In the genomic region with DNA sequence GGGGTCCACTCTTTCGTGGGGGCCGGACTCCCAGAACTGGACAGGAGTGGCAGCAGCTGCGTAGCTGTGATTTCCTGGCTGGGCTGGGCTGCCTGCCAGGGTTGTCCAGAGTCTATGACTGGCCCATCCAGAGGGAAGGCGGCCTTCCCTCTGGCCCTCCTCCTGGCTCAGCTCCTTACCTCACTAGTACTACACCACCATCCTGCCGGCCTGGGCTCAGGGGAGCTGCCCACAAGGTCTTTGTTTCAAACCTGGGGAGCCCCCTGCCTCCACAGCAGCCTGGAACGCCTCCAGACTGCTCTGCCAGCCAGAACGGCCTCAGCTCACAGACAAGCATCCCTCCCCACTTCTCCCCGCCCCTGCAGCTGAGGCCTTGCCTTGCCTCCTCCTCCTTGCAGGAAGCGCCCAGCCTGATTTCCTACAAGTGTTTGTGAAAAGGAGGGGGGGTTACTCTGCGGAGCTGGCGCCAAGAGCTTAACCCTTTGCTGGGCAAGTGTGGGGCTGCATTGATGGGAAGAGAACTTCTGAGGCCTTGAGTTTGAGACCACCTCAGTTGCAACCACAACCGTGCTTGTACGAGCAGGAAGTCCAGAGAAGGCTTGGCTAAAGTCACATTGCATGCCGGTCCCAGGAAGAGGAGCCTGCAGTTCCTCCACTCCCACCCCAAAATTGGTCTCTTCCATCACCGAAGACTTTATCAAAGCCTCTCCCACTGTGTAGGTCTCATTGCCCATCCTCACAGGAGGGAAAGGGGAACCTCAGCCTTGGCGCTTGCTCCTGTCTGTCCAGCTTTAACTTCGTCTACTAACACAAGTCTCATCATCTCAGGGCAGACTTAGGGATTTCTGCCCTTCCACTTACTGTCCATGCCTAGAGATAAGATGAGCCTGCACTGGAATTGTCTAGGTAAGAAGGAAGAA, we compare ENCODE assay signal across 8 mouse cellular contexts. TPM values are rescaled to one million over a fixed set of nuclear protein-coding genes. Genes with fewer than 3 reads are reported as not detected.
DNase-seq lines count a peak whose midpoint lies in the region; ATAC-seq and TF ChIP-seq lines count a peak whose summit lies in the region.

A gene (minus strand): TSS at position 315 of the 920 bp plus-strand sequence.

- DNase-seq in CH12.LX (ENCODE audit: extremely low read depth), result peak; percentile 85
- DNase-seq in cerebellum, postnatal 10 days, result peak; percentile 81 to 87
- peak; percentile 68 to 69 for DNase-seq in frontal cortex, postnatal 10 days (ENCODE audit: low spot score in 2 of 2)
- peak; percentile 79 for DNase-seq in hindbrain, embryonic 11.5 days (ENCODE audit: low spot score)
- DNase-seq in layer of hippocampus, postnatal 14 days (ENCODE audit: low spot score in 2 of 2), result peak; percentile 59 to 69
- peak; percentile 96 for DNase-seq in lung, postnatal 10 days
- DNase-seq in ovary, postnatal 14 days (ENCODE audit: low spot score), result peak; percentile 88
- peak; percentile 87 for DNase-seq in thymus, postnatal 25 days

- H3K27me3 ChIP-seq in CH12.LX (replicated peaks), result no peaks in the 10 kb centered on the region
- no peaks in the 10 kb centered on the region for H3K27me3 ChIP-seq in hindbrain, embryonic 11.5 days (ENCODE audit: control insufficient read depth, insufficient read depth, low read length)

- H3K36me3 ChIP-seq in CH12.LX (replicated peaks in 1 of 2; ENCODE audit: control insufficient read depth in 1 of 2, insufficient read depth in 1 of 2, low read length in 1 of 2), result peaks cover 9 to 24% of the 10 kb centered on the region in 2 experiments
- H3K36me3 ChIP-seq in hindbrain, embryonic 11.5 days (ENCODE audit: control insufficient read depth, insufficient read depth, low read length), result no peaks in the 10 kb centered on the region

- peaks cover 80% of the 10 kb centered on the region for H3K79me2 ChIP-seq in CH12.LX (replicated peaks; ENCODE audit: control insufficient read depth, extremely low read depth, insufficient read depth, poor library complexity, severe bottlenecking)

- H3K9ac ChIP-seq in CH12.LX (ENCODE audit: insufficient read depth, low read depth), result peak within 1 kb of the TSS; percentile 97
- peak within 1 kb of the TSS; percentile 53 for H3K9ac ChIP-seq in hindbrain, embryonic 11.5 days (ENCODE audit: low read depth, low read length)

- H3K4me1 ChIP-seq in CH12.LX (ENCODE audit: control insufficient read depth in 1 of 2, insufficient read depth in 2 of 2), result peaks cover 35 to 78% of the 10 kb centered on the region in 2 experiments
- H3K4me1 ChIP-seq in hindbrain, embryonic 11.5 days (replicated peaks; ENCODE audit: control insufficient read depth, insufficient read depth, low read length), result peaks cover 20% of the 10 kb centered on the region

- in situ Hi-C loops in CH12.LX (cut with MboI; ENCODE audit: low pct_ligation_motif_present, low pct_unique_long_range_greater_than_20kb, low sequenced_read_pairs), result loop anchor here (10.0 to 25.0 kb wide), 4 partner anchors 48 to 534 kb away; a partner anchor contains a TSS

- H3K9me3 ChIP-seq in CH12.LX (replicated peaks; ENCODE audit: low read length), result peaks cover 4% of the 10 kb centered on the region
- H3K9me3 ChIP-seq in hindbrain, embryonic 11.5 days (ENCODE audit: control insufficient read depth, low read length), result no peaks in the 10 kb centered on the region

- H3K4me3 ChIP-seq in CH12.LX (replicated peaks in 1 of 3; ENCODE audit: low read depth in 2 of 3, low read length in 2 of 3, poor library complexity in 1 of 3), result peak within 1 kb of the TSS; percentile 69 to 77 (median 70)
- H3K4me3 ChIP-seq in hindbrain, embryonic 11.5 days (ENCODE audit: low read depth, low read length), result peak within 1 kb of the TSS; percentile 19; the same call in 1 of the 2 replicates

- ATAC-seq in hindbrain, embryonic 11.5 days (ENCODE audit: low FRiP score), result peak; percentile 76

- 20% methylated on average over 16 of the region's 17 CpGs for WGBS in hindbrain, embryonic 11.5 days

- peak within 1 kb of the TSS; percentile 95 for H3K27ac ChIP-seq in CH12.LX (ENCODE audit: insufficient read depth, low read depth)
- H3K27ac ChIP-seq in hindbrain, embryonic 11.5 days (ENCODE audit: low read depth, low read length), result peak within 1 kb of the TSS; percentile 71

- TF ChIP-seq CTCF in CH12.LX (conservative IDR thresholded peaks at IDR 0.05 in 1 of 2, IDR thresholded peaks at IDR 0.05 in 1 of 2; ENCODE audit: low read depth in 2 of 2, low read length in 2 of 2), result no peak

- dilution Hi-C loops in CH12.LX (cut with MboI; ENCODE audit: extremely low pct_ligation_motif_present, extremely low pct_unique_long_range_greater_than_20kb, low sequenced_read_pairs), result no loop called here

- TF ChIP-seq RAD21 in CH12.LX (IDR thresholded peaks at IDR 0.05; ENCODE audit: low read depth, low read length), result no peak; the same call in none of the 2 replicates

- peak within 1 kb of the TSS; percentile 85 for H3K4me2 ChIP-seq in CH12.LX (ENCODE audit: insufficient read depth, low read depth, poor library complexity, severe bottlenecking)
- peak within 1 kb of the TSS; percentile 26 for H3K4me2 ChIP-seq in hindbrain, embryonic 11.5 days (replicated peaks; ENCODE audit: low read depth, low read length)

- no peak for TF ChIP-seq EP300 in CH12.LX (IDR thresholded peaks at IDR 0.05; ENCODE audit: low read length)

- peak; percentile 92 for TF ChIP-seq POLR2A in CH12.LX (IDR thresholded peaks at IDR 0.05; ENCODE audit: low read depth, low read length)

TF ChIP-seq in CH12.LX, 34 proteins besides CTCF, POLR2A, EP300 and RAD21:
- TF ChIP-seq MXI1 (IDR thresholded peaks at IDR 0.05; ENCODE audit: low read depth, low read length), result peak; percentile 37; the same call in 1 of the 2 replicates
- peak; percentile 30; the same call in 1 of the 2 replicates for TF ChIP-seq BHLHE40 (IDR thresholded peaks at IDR 0.05; ENCODE audit: low read depth, low read length)
- no peak for TF ChIP-seq PAX5 (IDR thresholded peaks at IDR 0.05; ENCODE audit: low read length)
- no peak for TF ChIP-seq USF1 (IDR thresholded peaks at IDR 0.05; ENCODE audit: low read depth, low read length)
- TF ChIP-seq IRF4 (IDR thresholded peaks at IDR 0.05; ENCODE audit: low read depth, low read length), result peak; percentile 36
- TF ChIP-seq RCOR1 (conservative IDR thresholded peaks at IDR 0.05; ENCODE audit: low read depth, low read length), result no peak
- TF ChIP-seq TCF12 (IDR thresholded peaks at IDR 0.05; ENCODE audit: low read depth, low read length), result peak; percentile 67
- TF ChIP-seq USF2 (conservative IDR thresholded peaks at IDR 0.05; ENCODE audit: low read depth, low read length), result no peak
- no peak for TF ChIP-seq JUND (conservative IDR thresholded peaks at IDR 0.05; ENCODE audit: low read depth, low read length)
- no peak for TF ChIP-seq MYC (IDR thresholded peaks at IDR 0.05; ENCODE audit: low read depth, low read length)
- no peak for TF ChIP-seq NRF1 (IDR thresholded peaks at IDR 0.05; ENCODE audit: low read depth, low read length)
- no peak for TF ChIP-seq ZNF384 (IDR thresholded peaks at IDR 0.05; ENCODE audit: low read depth, low read length)
- TF ChIP-seq ZKSCAN1 (IDR thresholded peaks at IDR 0.05; ENCODE audit: borderline replicate concordance, low read depth, low read length), result no peak
- TF ChIP-seq MEF2A (IDR thresholded peaks at IDR 0.05; ENCODE audit: borderline replicate concordance, low read depth, low read length), result no peak
- TF ChIP-seq SMC3 (IDR thresholded peaks at IDR 0.05; ENCODE audit: low read depth, low read length), result no peak
- TF ChIP-seq TBP (conservative IDR thresholded peaks at IDR 0.05; ENCODE audit: low read depth, low read length), result 0 out of 2 replicates have a peak, but pooled peaks have one; percentile 35
- TF ChIP-seq HCFC1 (IDR thresholded peaks at IDR 0.05; ENCODE audit: low read depth, low read length), result peak; percentile 31; the same call in 1 of the 2 replicates
- TF ChIP-seq E2F4 (IDR thresholded peaks at IDR 0.05; ENCODE audit: insufficient replicate concordance, low read depth, low read length), result no peak
- TF ChIP-seq CHD2 (IDR thresholded peaks at IDR 0.05; ENCODE audit: low read length), result no peak
- 0 out of 2 replicates have a peak, but pooled peaks have one; percentile 45 for TF ChIP-seq POLR2AphosphoS2 (IDR thresholded peaks at IDR 0.05; ENCODE audit: low read depth, low read length)
- TF ChIP-seq ZC3H11A (IDR thresholded peaks at IDR 0.05; ENCODE audit: low read depth, low read length), result no peak
- no peak for TF ChIP-seq CHD1 (IDR thresholded peaks at IDR 0.05; ENCODE audit: low read depth, low read length)
- TF ChIP-seq ELF1 (IDR thresholded peaks at IDR 0.05; ENCODE audit: low read depth, low read length), result peak; percentile 55
- peak; percentile 93 for TF ChIP-seq NELFE (IDR thresholded peaks at IDR 0.05; ENCODE audit: low read depth, low read length)
- peak; percentile 88 for TF ChIP-seq SIN3A (IDR thresholded peaks at IDR 0.05; ENCODE audit: low read length)
- TF ChIP-seq ZMIZ1 (IDR thresholded peaks at IDR 0.05; ENCODE audit: low read depth, low read length), result no peak
- no peak for TF ChIP-seq MAX (IDR thresholded peaks at IDR 0.05; ENCODE audit: low read length)
- no peak for TF ChIP-seq GABPA (IDR thresholded peaks at IDR 0.05; ENCODE audit: insufficient replicate concordance, low read depth, low read length)
- no peak for TF ChIP-seq KAT2A (IDR thresholded peaks at IDR 0.05; ENCODE audit: insufficient replicate concordance, low read length)
- TF ChIP-seq JUN (IDR thresholded peaks at IDR 0.05; ENCODE audit: insufficient read depth, low read depth, low read length), result no peak
- peak; percentile 77 for TF ChIP-seq ETS1 (conservative IDR thresholded peaks at IDR 0.05; ENCODE audit: low read depth, low read length)
- TF ChIP-seq MAFK (IDR thresholded peaks at IDR 0.05; ENCODE audit: insufficient replicate concordance, low read length), result no peak
- TF ChIP-seq MAZ (IDR thresholded peaks at IDR 0.05; ENCODE audit: low read depth, low read length), result peak; percentile 89
- TF ChIP-seq UBTF (IDR thresholded peaks at IDR 0.05; ENCODE audit: low read depth, low read length), result no peak; the same call in 1 of the 2 replicates

RNA-seq across cellular contexts. Expression of the gene that starts here (rescaled TPM):
- total RNA-seq in CH12.LX (2012; rRNA removed) (19.3 and 28.0 TPM in 2 replicates), CH12.LX (2014; rRNA removed) (5.1 and 6.5 TPM in 2 replicates)
- 28.5 and 37.5 TPM in 2 replicates for polyA plus RNA-seq in CH12.LX (2012; ENCODE audit: insufficient read length, low read depth)
- 5.7 and 6.1 TPM in 2 replicates for polyA plus RNA-seq in hindbrain, embryonic 11.5 days (2014; fragmentation: Nextera tagmentation; extraction: Ambion mirVana)
- 1 to 10 TPM; 4.4 to 4.6 TPM for total RNA-seq in layer of hippocampus, postnatal 14 days (2021)

Comparison
In these comparisons a context has a peak if more than half of its experiments do, and no peak if none do; other contexts are left out.
1. Peak in every context shown above with its lines: DNase-seq, ATAC-seq, H3K4me3 ChIP-seq and H3K27ac ChIP-seq.